Mouse (Mus musculus): Measurements from ENCODE around the gene Ppil2.

Ppil2 gene

GRCm38 (mm10) chr16:17110771-17111743 lies at the start of gene Ppil2:
Ppil2 (minus strand) TSS chr16:17111257.
- peak; percentile 91 for DNase-seq (ENCODE audit: low read depth, low spot score)

- peak; percentile 39 for DNase-seq (ENCODE audit: low read depth, low spot score)
Measured at GRCm38 (mm10) chr16:17154346-17154745, 43.3 kb upstream of the Ppil2 start.

GRCm38 (mm10) chr16:17151874-17152273 lies 40.8 kb upstream of the Ppil2 start:
- no peak for DNase-seq (ENCODE audit: low read depth, low spot score)

- no peak for DNase-seq (ENCODE audit: low read depth, low spot score)
Measured at GRCm38 (mm10) chr16:17150520-17151258, 39.6 kb upstream of the Ppil2 start.

GRCm38 (mm10) chr16:17148084-17148483 lies 37.0 kb upstream of the Ppil2 start:
- DNase-seq (ENCODE audit: low read depth, low spot score), result peak; percentile 20

GRCm38 (mm10) chr16:17147391-17147929 lies 36.4 kb upstream of the Ppil2 start:
- no peak for DNase-seq (ENCODE audit: low read depth, low spot score)

- peak; percentile 97 for DNase-seq (ENCODE audit: low read depth, low spot score)
Measured at GRCm38 (mm10) chr16:17146772-17147235, 35.7 kb upstream of the Ppil2 start, which contains the start of gene Ccdc116. Ccdc116 (minus strand) TSS chr16:17147229.

GRCm38 (mm10) chr16:17144339-17144738 lies 33.3 kb upstream of the Ppil2 start, which contains the start of gene Ydjc:
Ydjc (plus strand) TSS chr16:17144621.
- DNase-seq (ENCODE audit: low read depth, low spot score), result no peak

GRCm38 (mm10) chr16:17137355-17137754 lies 26.3 kb upstream of the Ppil2 start:
- DNase-seq (ENCODE audit: low read depth, low spot score), result peak; percentile 97

- DNase-seq (ENCODE audit: low read depth, low spot score), result peak; percentile 68
Measured at GRCm38 (mm10) chr16:17132906-17133200, 21.8 kb upstream of the Ppil2 start.

GRCm38 (mm10) chr16:17132089-17132905 lies 21.2 kb upstream of the Ppil2 start, which contains the start of gene Sdf2l1:
Sdf2l1 (minus strand) TSS chr16:17132383.
- DNase-seq (ENCODE audit: low read depth, low spot score), result peak; percentile 100

GRCm38 (mm10) chr16:17131191-17132088 lies 20.4 kb upstream of the Ppil2 start:
- DNase-seq (ENCODE audit: low read depth, low spot score), result no peak

GRCm38 (mm10) chr16:17127292-17127691 lies 16.2 kb upstream of the Ppil2 start:
- peak; percentile 84 for DNase-seq (ENCODE audit: low read depth, low spot score)

GRCm38 (mm10) chr16:17124871-17125520 lies 13.9 kb upstream of the Ppil2 start, which contains the start of gene 2610318N02Rik:
2610318N02Rik (minus strand) TSS chr16:17125167.
- DNase-seq (ENCODE audit: low read depth, low spot score), result peak; percentile 78

GRCm38 (mm10) chr16:17124119-17124870 lies 13.2 kb upstream of the Ppil2 start:
- DNase-seq (ENCODE audit: low read depth, low spot score), result no peak

GRCm38 (mm10) chr16:17121569-17121968 lies 10.5 kb upstream of the Ppil2 start:
- no peak for DNase-seq (ENCODE audit: low read depth, low spot score)

- no peak for DNase-seq (ENCODE audit: low read depth, low spot score)
Measured at GRCm38 (mm10) chr16:17117309-17117799, 6.3 kb upstream of the Ppil2 start.

GRCm38 (mm10) chr16:17104600-17104999 lies 6.5 kb downstream of the Ppil2 start:
- no peak for DNase-seq (ENCODE audit: low read depth, low spot score)
